Mouse (Mus musculus) erythroblast, embryonic 14.5 days (primary cell): ENCODE results near the gene Zbtb2.

Source experiments
- GATA1 ChIP-seq: IDR thresholded peaks from 2 replicates; pipeline ENCODE4 v1.6.1; 2012; ENCODE audit warnings: low read length, inconsistent platforms, mixed read lengths
- TAL1 ChIP-seq: IDR thresholded peaks from 3 replicates; pipeline ENCODE4 v1.6.1; 2012; ENCODE audit warnings: low read length, inconsistent platforms, mixed read lengths

- no peak for TF ChIP-seq TAL1
- no peak for TF ChIP-seq GATA1
Observed at GRCm38 (mm10) chr10:4364618-4365017, 23.3 kb downstream of the Zbtb2 start.
